Mouse (Mus musculus): Measurements from ENCODE around the gene Zic5. TPM values are rescaled to one million over a fixed set of nuclear protein-coding genes. Genes with fewer than 3 reads are reported as not detected.

Gene Zic5
- total RNA-seq (2021) = not detected
- long read RNA-seq, experiment 1 = 0 reads
- long read RNA-seq, experiment 2 = 0 reads

DNA sequence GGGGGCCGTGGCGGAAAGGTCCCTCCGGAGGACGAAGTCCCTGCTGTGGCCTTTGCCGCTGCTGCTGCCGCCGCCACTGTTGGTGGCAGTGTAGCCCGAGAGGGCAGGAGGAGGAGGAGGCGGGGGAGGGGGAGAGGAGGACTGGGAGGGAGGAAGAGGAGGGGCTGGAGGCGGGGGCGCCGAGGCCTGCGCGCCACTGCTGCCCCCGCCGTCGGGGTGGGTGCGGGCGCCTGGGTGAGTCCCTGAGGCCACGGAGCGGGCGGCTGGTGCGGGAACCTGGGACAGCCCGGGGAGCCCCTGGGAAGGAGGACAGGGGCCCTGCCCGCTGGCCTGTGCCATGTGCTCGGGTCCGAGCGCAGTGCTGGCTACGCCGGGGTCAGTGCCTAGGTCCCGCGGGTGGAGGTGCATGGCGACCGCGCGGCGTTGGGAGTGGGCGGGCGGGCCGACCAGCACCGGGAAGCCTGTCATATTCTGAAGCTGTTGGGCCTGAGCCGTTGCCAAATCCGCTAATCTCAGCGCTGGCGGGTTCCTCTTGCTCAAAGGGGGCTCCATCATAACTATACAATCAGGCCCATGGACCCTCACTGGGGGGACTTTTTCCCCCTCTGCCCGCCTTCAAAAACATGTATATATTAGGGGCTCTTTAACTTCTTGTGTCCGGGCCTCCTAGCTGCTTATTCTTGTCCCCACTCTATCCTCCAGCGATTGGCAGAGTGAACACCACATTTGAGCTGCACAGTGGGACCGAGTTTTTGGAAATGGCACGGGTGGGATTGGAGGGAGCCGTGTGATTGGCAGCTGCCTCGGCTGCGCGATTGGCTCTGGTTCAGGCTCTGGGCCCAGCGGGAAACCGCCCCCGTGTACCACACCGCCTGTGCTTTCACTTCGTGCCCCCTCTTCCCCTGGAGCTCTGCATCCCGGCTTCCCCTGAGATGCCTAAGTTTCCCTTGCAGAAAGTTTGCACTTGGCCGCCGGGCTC is at the start of gene Zic5:
Gene Zic5, minus strand, starts transcription at position 915 of the 979 bp plus-strand sequence.
- intact Hi-C loops (cut with DNase I) = no loop called here
- no peak for DNase-seq

DNA sequence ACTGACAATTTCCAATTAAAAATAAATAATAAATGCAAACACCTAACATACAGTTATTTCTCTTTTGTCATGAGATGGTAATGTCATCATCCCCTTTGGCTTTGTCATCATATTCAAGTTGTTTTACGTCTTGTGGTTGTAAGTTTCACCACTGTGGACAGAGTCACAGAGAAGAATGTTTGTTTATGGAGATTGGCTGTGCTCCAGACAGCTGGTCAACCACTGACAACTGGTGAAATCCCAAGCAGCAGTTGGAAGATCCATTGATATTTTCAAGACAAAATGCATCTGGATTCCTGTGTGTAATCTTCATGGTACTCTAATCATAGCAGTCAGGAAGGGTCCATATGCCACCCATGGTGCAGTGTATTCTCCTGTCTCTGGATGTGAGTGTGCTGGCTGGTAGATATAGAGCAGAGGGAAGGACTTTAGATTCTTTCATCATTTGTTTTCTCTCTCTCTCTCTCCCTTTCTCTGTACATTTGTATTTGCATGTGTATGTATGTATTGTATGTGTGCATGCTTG is 48.1 kb upstream of the Zic5 start:
- no peak for DNase-seq
- intact Hi-C loops (cut with DNase I) = loop anchor here (2.0 to 5.0 kb wide), 3 partner anchors 15 to 364 kb away; no protein-coding TSS in a partner anchor

DNA sequence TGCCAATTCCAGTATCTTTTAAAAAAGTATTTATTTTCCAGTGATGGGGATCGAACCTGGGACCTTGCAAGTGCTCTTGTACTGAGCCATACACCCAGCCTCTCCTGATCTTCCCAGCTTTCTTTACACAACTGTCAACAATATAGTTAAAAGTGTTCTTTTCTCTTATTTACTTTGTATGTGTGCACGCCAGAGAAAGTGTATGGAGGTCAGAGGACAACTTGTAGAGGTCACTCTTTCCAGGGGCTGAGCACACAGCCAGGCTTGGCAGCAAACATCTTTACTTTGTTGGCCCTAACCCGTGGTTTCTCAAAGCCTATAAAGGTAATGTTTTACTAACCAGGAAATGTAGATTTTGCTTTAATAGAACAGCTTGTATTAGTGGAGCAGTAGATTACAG is 46.0 kb upstream of the Zic5 start:
- intact Hi-C loops (cut with DNase I) = loop anchor here (5.0 kb wide), 2 partner anchors 126 to 366 kb away; no protein-coding TSS in a partner anchor
- no peak for DNase-seq

DNA sequence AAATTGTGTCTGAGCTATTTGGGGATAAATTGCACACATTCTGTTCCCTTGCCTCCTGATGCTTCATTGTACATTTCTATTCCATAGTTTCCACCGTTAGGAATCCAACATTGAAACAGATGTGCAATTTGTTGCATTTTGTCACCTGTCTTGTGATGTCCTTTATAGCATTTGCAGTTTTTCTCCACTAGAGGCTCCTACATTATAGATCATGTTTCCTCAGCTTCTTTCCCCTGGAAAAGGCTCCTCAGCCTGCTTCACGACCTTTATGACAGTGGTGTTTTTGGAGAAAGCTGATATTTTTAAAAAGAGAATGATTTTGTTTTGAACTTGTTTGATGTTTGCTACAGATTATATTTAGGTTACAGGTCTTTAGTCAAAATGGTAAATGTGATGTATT is 43.6 kb upstream of the Zic5 start:
- no peak for DNase-seq
- intact Hi-C loops (cut with DNase I) = no loop called here

DNA sequence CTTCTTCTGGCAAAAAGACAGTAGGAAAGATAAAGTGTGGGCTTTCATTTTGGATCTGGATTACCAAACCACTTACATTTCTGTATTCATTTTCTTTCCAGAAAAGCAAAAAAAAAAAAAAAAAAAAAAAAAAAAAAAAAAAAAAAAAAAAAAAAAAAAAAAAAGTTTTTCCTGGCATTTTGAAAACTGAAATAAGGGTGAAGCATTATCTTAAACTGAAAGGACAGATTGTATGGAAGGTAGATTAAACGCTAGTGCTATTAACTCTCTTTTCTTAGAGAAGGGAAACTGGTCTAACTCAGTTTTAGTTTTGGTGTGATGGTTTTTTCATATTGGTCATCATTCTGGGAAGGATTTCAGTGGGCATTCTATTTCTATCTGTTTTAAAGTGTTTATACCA is 26.5 kb upstream of the Zic5 start:
- DNase-seq = no peak
- intact Hi-C loops (cut with DNase I) = no loop called here

DNA sequence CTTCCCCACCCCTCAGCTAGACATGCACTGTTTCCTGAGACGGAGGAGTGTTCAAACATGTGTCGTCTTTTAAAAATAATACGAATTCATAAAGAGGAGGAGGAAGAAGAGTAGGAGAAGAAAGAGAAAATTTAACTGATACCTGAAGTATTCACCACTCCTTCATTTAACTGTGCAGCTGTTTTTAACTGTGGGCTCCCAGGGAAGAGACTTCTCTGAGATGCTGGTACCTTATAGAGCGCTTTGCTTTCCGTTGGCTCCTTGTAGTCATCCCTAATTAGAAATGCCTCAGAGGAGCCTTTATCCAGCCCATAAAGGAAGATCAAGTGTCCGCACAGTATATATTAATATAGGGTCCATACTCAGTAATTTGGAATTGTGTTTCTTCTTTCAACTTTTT is 26.0 kb upstream of the Zic5 start:
- intact Hi-C loops (cut with DNase I) = loop anchor here (2.0 kb wide), 1 partner anchor 15 kb away; no protein-coding TSS in a partner anchor
- DNase-seq = no peak

DNA sequence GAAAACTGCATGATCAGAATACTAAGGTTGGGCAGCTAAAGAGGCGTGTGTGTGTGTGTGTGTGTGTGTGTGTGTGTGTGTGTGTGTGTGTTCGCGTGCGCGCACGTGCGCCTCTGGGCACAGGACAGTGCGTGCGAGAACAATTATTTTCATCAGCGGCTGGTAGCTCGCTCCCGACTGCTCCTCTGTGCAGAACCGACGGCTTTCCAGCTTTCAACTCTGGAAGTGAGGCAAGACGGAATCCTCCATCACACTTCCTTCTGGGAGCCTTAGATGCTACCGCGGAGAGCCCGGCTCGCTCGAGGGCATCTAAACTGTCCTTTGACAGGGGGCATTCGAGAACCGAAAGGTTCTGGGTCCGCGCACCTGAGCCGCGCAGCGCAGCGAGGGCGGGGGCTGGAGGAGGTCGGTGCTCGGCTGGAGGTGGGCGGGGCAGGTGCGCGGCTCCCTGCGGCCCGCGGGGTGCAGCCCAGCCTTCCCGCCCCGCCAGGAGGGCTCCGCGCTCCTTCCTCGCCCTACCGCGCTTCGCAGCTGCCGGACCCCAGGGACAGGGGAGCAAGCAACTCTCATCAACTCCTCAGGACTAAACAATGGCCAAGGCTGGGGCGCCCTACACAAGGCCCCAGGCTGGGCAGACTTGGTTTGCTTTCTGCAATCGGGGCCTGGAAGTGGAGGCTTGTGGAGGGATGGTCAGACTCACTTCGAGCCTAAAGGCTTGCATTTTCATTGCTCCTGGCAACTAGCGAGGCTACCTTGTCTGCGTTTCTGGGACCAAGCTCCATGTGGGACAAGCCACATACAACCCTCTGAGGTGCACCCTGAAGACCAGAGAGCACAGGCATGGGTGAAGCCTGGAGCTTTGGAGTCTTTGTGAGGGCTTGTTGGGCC is 25.2 kb upstream of the Zic5 start, which contains the start of gene Gm10837:
Gene Gm10837, plus strand, starts transcription at position 146 of the 888 bp plus-strand sequence.
- intact Hi-C loops (cut with DNase I) = loop anchor here (2.0 kb wide), 1 partner anchor 14 kb away; no protein-coding TSS in a partner anchor
- DNase-seq = no peak

DNA sequence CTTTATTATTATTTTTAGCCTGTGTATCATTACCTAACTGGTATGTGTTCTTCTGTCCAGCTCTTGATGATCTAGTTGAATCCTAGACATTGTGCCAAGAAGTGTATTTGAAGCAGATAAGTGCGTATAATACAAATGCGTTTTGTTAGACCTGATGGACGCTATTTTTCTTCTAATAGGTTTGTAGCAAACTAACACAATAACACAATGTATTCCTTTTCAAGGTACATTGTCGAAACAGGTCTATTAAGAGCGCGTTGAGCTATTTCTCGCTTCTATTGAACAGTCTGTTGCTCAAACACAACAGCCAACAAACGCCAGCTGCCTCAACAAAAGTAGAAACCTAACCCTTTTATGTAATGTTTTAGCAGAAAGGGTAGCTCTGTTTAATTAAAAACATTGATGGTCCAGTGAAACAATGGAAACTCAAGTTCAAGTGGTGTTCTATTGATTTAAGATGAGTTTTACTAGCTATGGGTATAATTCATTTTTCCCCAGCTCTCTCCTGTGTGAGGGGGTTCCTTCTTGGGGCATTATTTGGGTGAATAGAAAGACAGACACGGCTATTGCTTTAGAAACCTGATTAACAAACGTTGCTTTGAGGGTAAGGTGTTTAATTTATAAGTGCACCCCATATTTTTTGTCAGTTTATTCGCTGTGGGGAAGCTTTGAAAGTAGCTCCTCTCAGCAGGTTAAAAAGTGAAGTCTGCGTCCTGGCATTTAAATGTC is 24.4 kb upstream of the Zic5 start:
- intact Hi-C loops (cut with DNase I) = loop anchor here (2.0 to 10.0 kb wide), 3 partner anchors 13 to 495 kb away; partner anchors contain the start of gene Tmtc4
- no peak for DNase-seq

DNA sequence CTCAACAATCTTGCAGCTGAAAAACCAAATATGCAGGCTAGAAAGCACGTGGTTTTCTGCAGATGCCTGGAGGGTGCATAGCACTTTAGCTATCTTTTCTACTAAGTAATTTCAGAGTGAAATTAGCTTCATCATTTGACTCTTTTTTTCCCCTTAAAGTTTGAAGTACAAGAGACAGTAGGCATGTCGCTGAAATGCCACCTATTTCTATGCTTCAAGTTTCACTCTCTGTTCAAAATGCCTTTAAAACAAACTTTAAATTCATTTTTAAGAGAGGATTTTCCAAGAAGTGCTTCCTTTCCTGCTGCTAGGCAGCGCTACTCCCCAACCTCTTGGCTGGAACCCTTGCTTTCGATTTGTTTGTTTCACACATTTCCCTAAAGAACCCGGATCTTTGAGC is 23.6 kb upstream of the Zic5 start:
- no peak for DNase-seq
- intact Hi-C loops (cut with DNase I) = loop anchor here (10.0 kb wide), 2 partner anchors 264 to 496 kb away; partner anchors contain the start of gene Tmtc4

DNA sequence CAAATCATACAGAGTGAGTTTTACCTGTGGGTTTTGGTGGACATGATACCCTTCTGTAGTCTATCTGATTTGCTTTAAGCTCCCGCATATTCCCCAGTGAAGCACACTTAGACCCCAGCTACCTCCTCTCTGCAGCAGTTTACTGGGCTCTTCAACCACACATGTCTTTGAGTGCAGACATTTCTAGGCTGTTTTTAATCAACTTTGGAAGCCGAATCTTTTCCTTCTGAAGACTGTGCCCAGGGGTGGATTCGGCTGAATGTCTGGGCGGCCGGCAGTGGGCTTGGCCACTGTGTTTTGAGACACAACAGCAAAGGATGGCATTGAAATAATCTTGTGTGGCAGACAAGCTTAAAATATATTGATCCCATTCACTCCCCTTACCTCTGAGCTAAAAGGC is 21.9 kb upstream of the Zic5 start:
- intact Hi-C loops (cut with DNase I) = loop anchor here (10.0 kb wide), 2 partner anchors 263 to 497 kb away; partner anchors contain the start of gene Tmtc4
- DNase-seq = no peak

DNA sequence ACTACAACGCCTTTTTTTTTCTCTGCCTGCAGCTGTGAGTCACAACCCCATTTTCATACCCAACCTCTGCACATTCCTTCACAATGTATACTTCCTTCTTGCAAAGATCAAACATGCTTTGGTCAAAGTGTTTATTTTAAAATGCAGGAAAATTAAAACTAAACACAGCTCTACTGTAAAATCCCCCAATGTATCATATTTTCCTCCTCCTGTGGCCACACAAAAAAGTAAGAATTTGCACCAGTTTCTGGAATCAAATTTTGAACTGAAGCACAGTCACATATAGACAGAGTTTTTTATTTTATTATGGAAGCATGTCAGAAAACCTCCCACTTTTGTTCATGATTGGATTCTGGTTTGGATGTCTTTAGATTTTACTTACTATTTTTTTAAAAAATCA is 21.1 kb upstream of the Zic5 start:
- intact Hi-C loops (cut with DNase I) = loop anchor here (10.0 kb wide), 2 partner anchors 262 to 498 kb away; partner anchors contain the start of gene Tmtc4
- no peak for DNase-seq

DNA sequence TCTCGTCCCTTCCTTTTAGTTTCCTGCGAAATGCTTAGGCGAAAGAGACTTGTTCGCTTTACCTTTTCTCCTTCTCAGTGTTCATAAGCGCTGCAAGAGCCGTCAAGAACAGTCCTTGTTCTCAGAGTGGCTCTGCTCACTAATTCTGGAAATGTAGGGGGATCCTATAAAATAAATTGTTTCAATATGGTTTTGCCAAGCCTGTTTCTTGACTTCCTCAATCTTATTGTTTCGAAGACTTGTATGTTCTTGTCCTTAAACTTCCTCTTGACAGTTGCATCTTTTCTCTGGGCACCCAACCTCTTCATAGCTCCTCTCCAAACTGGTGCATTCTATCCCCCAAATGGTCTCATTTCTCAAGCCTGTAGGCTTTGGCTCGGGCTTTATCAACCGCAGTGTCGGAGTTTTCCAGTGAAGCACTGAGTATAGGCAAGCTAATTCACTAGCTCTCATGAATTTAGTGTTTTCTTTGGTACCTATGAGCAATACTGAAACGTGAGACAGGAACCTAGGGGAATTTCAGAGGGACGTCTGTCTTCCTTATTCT is 20.2 kb upstream of the Zic5 start:
- intact Hi-C loops (cut with DNase I) = loop anchor here (10.0 kb wide), 2 partner anchors 261 to 499 kb away; partner anchors contain the start of gene Tmtc4
- no peak for DNase-seq

DNA sequence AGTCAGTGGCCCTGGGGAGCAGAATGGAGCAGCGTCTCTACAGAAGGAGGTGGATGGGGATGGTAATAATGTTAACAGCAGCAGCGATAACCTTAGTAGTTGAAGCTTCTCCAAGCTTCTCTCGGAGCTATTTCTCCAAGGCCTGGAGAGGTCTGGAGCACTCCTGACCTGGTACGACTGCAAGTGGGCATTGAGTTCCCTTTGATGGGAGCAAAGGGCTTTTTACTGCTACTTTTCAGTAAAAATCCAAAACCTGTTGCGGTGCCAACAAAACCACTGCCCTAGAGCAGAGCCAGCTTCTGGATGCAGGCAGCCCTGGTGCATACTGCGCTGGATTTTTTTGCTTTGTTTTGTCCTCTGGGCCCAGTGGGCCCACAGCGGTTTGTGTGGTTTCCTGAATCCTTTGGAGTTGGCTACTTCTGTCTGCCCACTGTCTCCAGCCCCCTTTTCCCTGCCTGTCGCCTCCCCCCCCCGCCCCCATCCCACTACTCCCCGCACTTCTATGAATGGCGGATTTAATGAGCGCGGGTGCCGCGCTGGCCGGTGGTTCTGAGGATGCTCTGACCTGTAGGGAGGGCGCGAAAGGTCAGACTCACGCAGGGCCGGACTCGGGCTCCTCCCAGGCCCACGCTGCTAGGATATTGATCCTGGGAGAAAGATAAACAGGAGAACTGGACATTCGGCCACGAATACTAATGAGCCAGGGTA is 19.5 kb upstream of the Zic5 start:
- intact Hi-C loops (cut with DNase I) = loop anchor here (10.0 kb wide), 2 partner anchors 260 to 500 kb away; partner anchors contain the start of gene Tmtc4
- no peak for DNase-seq

DNA sequence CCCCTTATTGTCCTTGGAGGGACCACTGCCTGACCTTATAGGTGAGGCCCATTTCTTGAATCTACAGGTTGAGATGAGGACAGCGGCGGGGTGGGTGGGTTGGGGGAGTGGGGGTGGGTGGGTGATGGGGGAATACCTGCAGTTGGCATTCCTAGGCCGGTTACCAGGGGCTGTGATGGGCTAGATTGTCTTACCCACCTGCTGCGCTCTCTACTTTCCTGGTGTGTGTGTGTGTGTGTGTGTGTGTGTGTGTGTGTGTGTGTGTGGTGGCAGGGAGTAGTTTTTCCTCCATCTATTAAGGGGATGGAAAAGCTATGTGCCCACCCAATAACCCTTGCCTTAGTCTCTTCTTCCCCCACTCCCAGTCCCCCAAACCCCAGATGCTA is 19.0 kb upstream of the Zic5 start:
- DNase-seq = no peak
- intact Hi-C loops (cut with DNase I) = loop anchor here (10.0 kb wide), 2 partner anchors 260 to 500 kb away; partner anchors contain the start of gene Tmtc4

DNA sequence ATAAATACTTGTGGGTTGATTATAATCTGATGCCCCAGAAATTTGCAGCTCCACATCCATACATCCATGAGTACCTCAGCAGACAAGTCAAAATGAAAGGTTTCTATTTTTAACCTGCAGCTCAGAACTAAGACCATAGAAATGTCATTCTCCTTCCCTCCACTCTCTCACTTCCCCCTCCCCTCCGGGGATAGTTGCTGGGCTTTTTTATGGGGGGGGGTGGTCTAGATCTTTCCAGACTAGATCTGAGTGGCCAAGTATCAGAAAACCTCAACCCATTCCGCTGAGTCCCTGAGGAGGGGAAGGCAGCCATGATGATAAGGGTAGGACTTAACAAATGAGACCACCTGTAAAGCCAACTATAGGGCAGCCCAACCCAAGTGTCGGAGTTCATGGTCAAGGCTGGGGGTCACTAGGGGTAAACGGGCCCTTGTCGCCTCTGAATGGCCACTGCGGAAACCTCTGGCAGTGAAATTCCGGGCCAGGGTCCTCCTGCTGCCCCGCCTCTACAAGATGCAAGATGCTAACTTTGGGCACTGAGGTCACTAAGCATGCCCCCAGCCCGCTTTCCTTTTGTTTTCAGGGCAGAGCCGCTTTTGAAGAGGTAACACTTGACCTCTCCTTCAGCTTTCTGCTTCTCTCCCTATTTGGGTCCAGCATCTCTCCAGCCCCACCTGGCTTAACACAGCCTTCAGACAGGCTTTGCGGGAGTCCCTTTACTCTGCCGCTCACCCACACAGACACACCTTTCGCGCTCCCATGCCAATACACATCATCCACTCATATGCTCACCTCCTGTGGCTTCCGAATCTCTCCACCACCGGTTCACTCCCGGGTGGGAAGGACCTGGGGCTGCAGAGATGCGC is 18.3 kb upstream of the Zic5 start:
- DNase-seq = no peak
- intact Hi-C loops (cut with DNase I) = loop anchor here (10.0 kb wide), 2 partner anchors 259 to 501 kb away; partner anchors contain the start of gene Tmtc4

DNA sequence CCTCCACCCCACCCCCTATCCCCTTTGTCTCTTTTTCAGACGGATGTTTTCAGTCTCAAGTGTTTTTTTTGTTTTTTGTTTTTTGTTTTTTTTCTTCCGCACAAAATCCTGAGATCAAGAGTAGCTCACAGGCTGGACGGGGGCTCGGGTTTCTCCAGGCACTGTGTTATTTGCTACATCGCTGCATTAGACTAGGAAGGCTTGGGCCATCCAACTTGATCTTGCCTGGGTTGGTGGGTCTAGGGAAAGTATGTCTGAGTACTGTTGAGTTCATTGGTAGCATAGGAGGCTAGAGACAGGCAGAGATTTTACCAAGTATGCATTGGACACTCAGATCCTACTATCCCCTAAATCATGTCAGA is 17.5 kb upstream of the Zic5 start:
- intact Hi-C loops (cut with DNase I) = loop anchor here (10.0 kb wide), 2 partner anchors 258 to 502 kb away; partner anchors contain the start of gene Tmtc4
- no peak for DNase-seq
